Mouse (Mus musculus): Measurements from ENCODE around the gene Pdxp. TPM values are rescaled to one million over a fixed set of nuclear protein-coding genes. Genes with fewer than 3 reads are reported as not detected.
A peak's percentile ranks its signal among the peaks of the same experiment; 100 is the strongest.

Gene Pdxp
- polyA plus RNA-seq, 1 experiment from 2014 or later, result 4.2 TPM

GRCm38 (mm10) chr15:78930192-78930706 is 16.5 kb downstream of the Pdxp start:
- Histone ChIP-seq H3K27ac (ENCODE audit: low read depth, low read length) (no peak overlapping the region), H3K36me3 (ENCODE audit: control insufficient read depth, insufficient read depth) (peaks cover 8% of the 10 kb centered on the region; the same call in 1 of the 2 replicates), H3K9me3 (ENCODE audit: control insufficient read depth) (no peaks in the 10 kb centered on the region), H3K4me1 (replicated peaks; ENCODE audit: control insufficient read depth, insufficient read depth, low read length) (peaks cover 4% of the 10 kb centered on the region; the same call in 1 of the 2 replicates), H3K4me2 (replicated peaks; ENCODE audit: low read depth) (no peak overlapping the region), H3K9ac (ENCODE audit: low read depth, low read length) (no peak overlapping the region), H3K27me3 (replicated peaks; ENCODE audit: control insufficient read depth, insufficient read depth, low read length) (no peaks in the 10 kb centered on the region), H3K4me3 (ENCODE audit: low read depth, low read length) (no peak overlapping the region)
- WGBS, result 89% methylated on average over 6 of the region's 6 CpGs
- ATAC-seq, result no peak
- no peak for TF ChIP-seq CTCF (IDR thresholded peaks at IDR 0.05; ENCODE audit: low read depth)

- Histone ChIP-seq H3K9me3 (ENCODE audit: control insufficient read depth) (no peaks in the 10 kb centered on the region), H3K27me3 (replicated peaks; ENCODE audit: control insufficient read depth, insufficient read depth, low read length) (no peaks in the 10 kb centered on the region), H3K4me1 (replicated peaks; ENCODE audit: control insufficient read depth, insufficient read depth, low read length) (0 out of 2 replicates have a peak, but pooled peaks cover 4% of the 10 kb centered on the region), H3K36me3 (ENCODE audit: control insufficient read depth, insufficient read depth) (peaks cover 8% of the 10 kb centered on the region; the same call in 1 of the 2 replicates), H3K27ac (ENCODE audit: low read depth, low read length) (no peak overlapping the region), H3K4me2 (replicated peaks; ENCODE audit: low read depth) (no peak overlapping the region), H3K4me3 (ENCODE audit: low read depth, low read length) (no peak overlapping the region), H3K9ac (ENCODE audit: low read depth, low read length) (no peak overlapping the region)
- no peak for TF ChIP-seq CTCF (IDR thresholded peaks at IDR 0.05; ENCODE audit: low read depth)
- WGBS, result 83% methylated on average over 7 of the region's 7 CpGs
- no peak for ATAC-seq
These were observed 17.2 kb downstream of the Pdxp start for GRCm38 (mm10) chr15:78930801-78931426.

GRCm38 (mm10) chr15:78931577-78931976 is 17.9 kb downstream of the Pdxp start:
- H3K36me3 ChIP-seq (ENCODE audit: control insufficient read depth, insufficient read depth), result peaks cover 8% of the 10 kb centered on the region; the same call in 1 of the 2 replicates
- 10% methylated on average over 3 of the region's 3 CpGs for WGBS
- no peak overlapping the region for H3K4me3 ChIP-seq (ENCODE audit: low read depth, low read length)
- no peaks in the 10 kb centered on the region for H3K9me3 ChIP-seq (ENCODE audit: control insufficient read depth)
- ATAC-seq, result peak; percentile 52
- H3K27me3 ChIP-seq (replicated peaks; ENCODE audit: control insufficient read depth, insufficient read depth, low read length), result no peaks in the 10 kb centered on the region
- no peak overlapping the region for H3K4me2 ChIP-seq (replicated peaks; ENCODE audit: low read depth)
- H3K27ac ChIP-seq (ENCODE audit: low read depth, low read length), result no peak overlapping the region
- peak; percentile 90 for TF ChIP-seq CTCF (IDR thresholded peaks at IDR 0.05; ENCODE audit: low read depth)
- H3K9ac ChIP-seq (ENCODE audit: low read depth, low read length), result no peak overlapping the region
- no peaks in the 10 kb centered on the region for H3K4me1 ChIP-seq (replicated peaks; ENCODE audit: control insufficient read depth, insufficient read depth, low read length)

DNA sequence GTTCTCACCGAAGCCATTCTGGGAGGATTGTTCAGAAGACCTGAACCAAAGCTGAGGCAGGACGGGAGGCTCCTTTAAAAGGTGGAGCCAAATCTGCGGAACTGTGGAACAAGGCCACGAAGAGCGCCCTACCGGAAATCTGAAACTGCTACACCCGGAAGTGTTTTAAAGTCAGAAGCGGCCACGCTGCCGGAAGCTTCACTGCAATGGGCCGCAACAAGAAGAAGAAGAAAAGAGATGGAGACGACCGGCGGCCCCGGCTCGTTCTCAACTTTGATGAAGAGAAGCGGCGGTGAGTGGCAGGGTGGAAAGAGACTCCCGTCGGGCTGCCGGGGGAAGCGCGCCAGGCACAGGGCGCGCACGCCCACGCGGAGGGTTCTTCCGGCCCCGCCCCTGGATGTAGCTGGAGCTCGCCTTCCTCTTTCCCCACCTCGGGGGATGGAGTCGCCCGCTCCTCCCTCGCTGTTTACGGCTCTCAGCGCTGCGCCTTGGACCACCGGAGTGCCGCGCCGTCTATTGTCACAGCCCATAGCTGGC is 21.1 kb downstream of the Pdxp start, which contains the start of gene Nol12:
Gene Nol12 (plus strand): TSS at position 150 of the 537 bp plus-strand sequence.
- no peaks in the 10 kb centered on the region for H3K27me3 ChIP-seq (replicated peaks; ENCODE audit: control insufficient read depth, insufficient read depth, low read length)
- TF ChIP-seq CTCF (IDR thresholded peaks at IDR 0.05; ENCODE audit: low read depth), result peak; percentile 19; the same call in 1 of the 2 replicates
- under 1% methylated on average over 42 of the region's 42 CpGs for WGBS
- H3K4me1 ChIP-seq (replicated peaks; ENCODE audit: control insufficient read depth, insufficient read depth, low read length), result no peaks in the 10 kb centered on the region
- no peaks in the 10 kb centered on the region for H3K9me3 ChIP-seq (ENCODE audit: control insufficient read depth)
- peak within 1 kb of the TSS; percentile 71 for H3K4me2 ChIP-seq (replicated peaks; ENCODE audit: low read depth)
- no peak within 1 kb of the TSS for H3K27ac ChIP-seq (ENCODE audit: low read depth, low read length)
- peaks cover 32% of the 10 kb centered on the region for H3K36me3 ChIP-seq (ENCODE audit: control insufficient read depth, insufficient read depth)
- peak within 1 kb of the TSS; percentile 68 for H3K4me3 ChIP-seq (ENCODE audit: low read depth, low read length)
- peak within 1 kb of the TSS; percentile 49 for H3K9ac ChIP-seq (ENCODE audit: low read depth, low read length)
- ATAC-seq, result peak; percentile 71

DNA sequence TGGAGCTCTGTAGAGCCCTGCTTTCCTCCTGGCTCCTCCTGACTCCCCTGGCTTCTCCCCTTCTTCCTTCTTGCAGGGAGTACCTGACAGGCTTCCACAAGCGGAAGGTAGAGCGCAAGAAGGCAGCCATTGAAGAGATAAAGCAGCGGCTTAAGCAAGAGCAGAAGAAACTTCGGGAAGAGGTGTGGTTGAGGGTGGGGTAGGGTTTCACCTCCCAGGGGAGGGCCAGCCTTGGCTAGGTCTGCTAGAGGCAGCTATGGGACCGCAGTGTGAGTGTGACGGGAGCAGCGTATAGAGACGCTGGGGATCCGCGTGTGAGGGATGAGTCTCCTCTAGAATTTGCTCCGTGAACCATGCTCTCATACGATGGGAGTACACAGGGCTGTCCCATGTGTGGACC is 22.7 kb downstream of the Pdxp start:
- peaks cover 40% of the 10 kb centered on the region for H3K36me3 ChIP-seq (ENCODE audit: control insufficient read depth, insufficient read depth)
- no peaks in the 10 kb centered on the region for H3K27me3 ChIP-seq (replicated peaks; ENCODE audit: control insufficient read depth, insufficient read depth, low read length)
- no peak for TF ChIP-seq CTCF (IDR thresholded peaks at IDR 0.05; ENCODE audit: low read depth)
- ATAC-seq, result no peak
- H3K4me1 ChIP-seq (replicated peaks; ENCODE audit: control insufficient read depth, insufficient read depth, low read length), result no peaks in the 10 kb centered on the region
- H3K27ac ChIP-seq (ENCODE audit: low read depth, low read length), result no peak overlapping the region
- H3K4me2 ChIP-seq (replicated peaks; ENCODE audit: low read depth), result no peak overlapping the region
- H3K9ac ChIP-seq (ENCODE audit: low read depth, low read length), result no peak overlapping the region
- WGBS, result 85% methylated on average over 12 of the region's 12 CpGs
- H3K9me3 ChIP-seq (ENCODE audit: control insufficient read depth), result no peaks in the 10 kb centered on the region
- no peak overlapping the region for H3K4me3 ChIP-seq (ENCODE audit: low read depth, low read length)

- H3K9me3 ChIP-seq (ENCODE audit: control insufficient read depth), result no peaks in the 10 kb centered on the region
- no peak overlapping the region for H3K4me2 ChIP-seq (replicated peaks; ENCODE audit: low read depth)
- H3K27me3 ChIP-seq (replicated peaks; ENCODE audit: control insufficient read depth, insufficient read depth, low read length), result no peaks in the 10 kb centered on the region
- WGBS, result 85% methylated on average over 10 of the region's 10 CpGs
- no peak for TF ChIP-seq CTCF (IDR thresholded peaks at IDR 0.05; ENCODE audit: low read depth)
- no peak overlapping the region for H3K9ac ChIP-seq (ENCODE audit: low read depth, low read length)
- H3K36me3 ChIP-seq (ENCODE audit: control insufficient read depth, insufficient read depth), result peaks cover 40% of the 10 kb centered on the region
- ATAC-seq, result no peak
- H3K4me1 ChIP-seq (replicated peaks; ENCODE audit: control insufficient read depth, insufficient read depth, low read length), result no peaks in the 10 kb centered on the region
- no peak overlapping the region for H3K4me3 ChIP-seq (ENCODE audit: low read depth, low read length)
- H3K27ac ChIP-seq (ENCODE audit: low read depth, low read length), result no peak overlapping the region
These were observed 23.6 kb downstream of the Pdxp start for GRCm38 (mm10) chr15:78937311-78937710.
